Mouse (Mus musculus): ENCODE measurements around the gene Nhp2. TPM values are rescaled to one million over a fixed set of nuclear protein-coding genes. Genes with fewer than 3 reads are reported as not detected.

Gene Nhp2
- total RNA-seq, 2 experiments from 2014 or later = 64.2 to 67.9 TPM

DNA sequence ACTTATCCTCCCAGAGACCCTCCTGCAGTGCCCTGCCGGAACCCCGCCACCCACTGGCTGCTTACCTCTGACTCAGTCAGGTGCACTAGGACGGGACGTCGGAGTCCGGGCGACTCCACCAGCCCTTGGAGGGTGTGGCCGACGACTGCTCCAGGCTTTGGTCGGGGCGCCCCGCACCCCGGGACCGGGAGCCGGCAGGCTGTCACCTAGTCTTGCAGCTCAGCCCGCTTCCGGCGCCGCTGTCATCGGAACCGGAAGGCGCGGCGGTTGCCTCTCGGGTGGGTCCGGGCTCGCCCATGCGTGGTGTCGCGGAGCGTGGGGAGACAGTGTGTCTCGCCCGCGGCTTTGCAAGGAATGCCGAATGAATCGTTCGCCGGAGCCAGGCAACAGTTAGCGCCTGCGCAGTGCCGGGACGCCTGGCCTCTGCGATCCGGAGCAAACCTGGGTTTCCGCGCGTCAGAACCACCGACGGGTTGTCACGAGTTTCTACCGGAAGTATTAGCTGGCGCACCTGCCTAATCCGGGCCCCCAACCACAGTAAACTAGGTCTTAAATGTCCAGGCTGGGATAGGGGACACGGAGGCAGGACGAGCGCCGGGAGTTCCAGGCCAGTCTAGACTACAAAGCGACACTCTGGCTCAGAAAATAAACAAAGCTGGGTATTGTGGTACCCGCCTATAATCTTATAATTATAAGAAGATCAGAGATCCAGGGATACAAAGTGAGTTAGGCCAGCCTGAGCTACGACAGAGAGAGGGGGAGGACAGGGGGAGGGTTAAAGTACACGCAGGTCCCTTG, 16.2 kb downstream of the Nhp2 start, which contains the start of gene Rmnd5b:
Gene Rmnd5b (minus strand): TSS at position 372 of the 798 bp plus-strand sequence.
- DNase-seq = peak; percentile 91

DNA sequence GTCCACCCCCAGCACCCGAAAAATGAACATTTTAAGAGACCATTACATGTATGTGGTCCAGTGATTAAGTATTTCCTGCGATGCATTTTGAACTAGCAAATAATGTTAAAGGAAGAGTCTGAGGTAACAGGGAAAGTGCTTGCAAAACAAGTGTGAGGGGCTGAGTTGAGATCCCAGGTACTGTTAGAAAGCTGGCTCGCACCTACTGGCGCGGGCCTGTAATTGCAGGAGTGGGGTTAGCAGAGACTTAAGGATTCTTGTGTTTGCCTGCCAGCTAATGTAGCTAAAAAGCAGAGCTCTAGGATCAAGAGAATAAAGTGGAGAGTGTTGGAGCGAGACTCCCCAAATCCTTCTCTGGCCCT, 16.8 kb downstream of the Nhp2 start:
- peak; percentile 68 for DNase-seq

DNA sequence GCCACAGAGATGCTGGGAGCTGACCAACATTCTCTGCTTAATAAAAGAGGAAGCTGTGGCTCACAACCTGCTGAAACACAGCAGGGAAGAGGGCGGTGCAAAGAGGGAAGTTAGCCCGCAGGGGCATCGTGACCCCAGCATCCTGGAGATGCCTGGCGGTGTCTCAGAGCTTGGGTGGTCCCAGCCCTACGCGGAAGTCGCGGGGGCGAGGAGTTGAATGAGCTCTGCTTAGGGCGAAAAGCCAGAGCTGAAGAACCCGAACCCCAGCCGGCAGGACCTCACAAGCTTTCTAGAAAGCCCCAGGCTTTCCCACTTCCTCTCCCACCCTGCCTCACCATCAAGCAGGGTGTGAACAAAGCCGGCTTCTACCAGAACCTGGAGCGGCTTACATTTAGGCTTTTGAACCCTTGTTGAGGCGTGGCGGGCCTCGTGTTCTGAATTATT, 18.5 kb downstream of the Nhp2 start:
- DNase-seq = peak; percentile 46

- no peak for DNase-seq
These were observed 19.0 kb downstream of the Nhp2 start for GRCm38 (mm10) chr11:51638497-51638896.

DNA sequence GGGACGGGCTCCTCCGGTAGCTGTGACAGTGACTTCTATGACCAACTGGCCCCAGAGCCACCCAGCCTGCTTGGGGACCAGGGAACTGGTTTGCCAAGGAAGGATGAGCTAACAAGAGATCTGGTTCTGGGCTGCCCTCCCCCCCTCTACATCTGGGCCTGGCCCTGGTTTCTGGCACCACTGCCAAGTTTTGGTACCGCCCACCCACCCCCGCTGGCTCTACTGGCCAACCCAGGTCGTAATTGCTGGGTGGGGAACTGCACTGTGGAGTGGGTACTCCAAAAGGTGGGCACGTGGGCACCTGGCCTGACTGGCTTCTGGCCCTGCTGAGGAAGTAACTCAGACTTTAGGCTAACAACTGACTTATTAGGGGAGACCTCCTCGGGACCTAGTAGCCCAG, 21.2 kb downstream of the Nhp2 start:
- peak; percentile 30 for DNase-seq

- no peak for DNase-seq
These were observed 23.7 kb downstream of the Nhp2 start for GRCm38 (mm10) chr11:51643202-51643601.

GRCm38 (mm10) chr11:51643761-51644160, 24.2 kb downstream of the Nhp2 start:
- DNase-seq = peak; percentile 56

- no peak for DNase-seq
These were observed 24.7 kb downstream of the Nhp2 start for GRCm38 (mm10) chr11:51644217-51644616.

- peak; percentile 65 for DNase-seq
These were observed 25.8 kb downstream of the Nhp2 start for GRCm38 (mm10) chr11:51645293-51645692.

- no peak for DNase-seq
These were observed 26.7 kb downstream of the Nhp2 start for GRCm38 (mm10) chr11:51646245-51646644.

GRCm38 (mm10) chr11:51646751-51647667, 27.5 kb downstream of the Nhp2 start:
- peak; percentile 45 for DNase-seq

DNA sequence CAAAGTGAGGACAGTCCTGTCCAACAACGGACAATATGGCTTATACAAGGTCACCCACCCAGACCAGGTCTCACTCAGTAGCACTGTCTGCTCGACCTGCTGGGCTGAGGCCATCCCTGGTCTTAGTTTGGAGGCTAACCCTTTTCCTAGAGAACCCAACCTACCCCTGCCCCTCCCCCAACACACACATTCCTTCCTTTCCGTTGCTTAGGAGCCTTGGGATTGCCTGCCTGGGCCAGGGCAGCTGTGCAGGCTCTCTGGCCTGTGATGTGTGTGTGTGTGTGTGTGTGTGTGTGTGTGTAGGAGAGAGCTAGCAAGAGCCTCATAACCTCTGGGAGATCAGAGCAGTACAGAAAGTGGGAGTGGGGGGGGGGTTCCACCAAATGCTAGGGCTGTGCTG, 29.0 kb downstream of the Nhp2 start:
- peak; percentile 37 for DNase-seq

DNA sequence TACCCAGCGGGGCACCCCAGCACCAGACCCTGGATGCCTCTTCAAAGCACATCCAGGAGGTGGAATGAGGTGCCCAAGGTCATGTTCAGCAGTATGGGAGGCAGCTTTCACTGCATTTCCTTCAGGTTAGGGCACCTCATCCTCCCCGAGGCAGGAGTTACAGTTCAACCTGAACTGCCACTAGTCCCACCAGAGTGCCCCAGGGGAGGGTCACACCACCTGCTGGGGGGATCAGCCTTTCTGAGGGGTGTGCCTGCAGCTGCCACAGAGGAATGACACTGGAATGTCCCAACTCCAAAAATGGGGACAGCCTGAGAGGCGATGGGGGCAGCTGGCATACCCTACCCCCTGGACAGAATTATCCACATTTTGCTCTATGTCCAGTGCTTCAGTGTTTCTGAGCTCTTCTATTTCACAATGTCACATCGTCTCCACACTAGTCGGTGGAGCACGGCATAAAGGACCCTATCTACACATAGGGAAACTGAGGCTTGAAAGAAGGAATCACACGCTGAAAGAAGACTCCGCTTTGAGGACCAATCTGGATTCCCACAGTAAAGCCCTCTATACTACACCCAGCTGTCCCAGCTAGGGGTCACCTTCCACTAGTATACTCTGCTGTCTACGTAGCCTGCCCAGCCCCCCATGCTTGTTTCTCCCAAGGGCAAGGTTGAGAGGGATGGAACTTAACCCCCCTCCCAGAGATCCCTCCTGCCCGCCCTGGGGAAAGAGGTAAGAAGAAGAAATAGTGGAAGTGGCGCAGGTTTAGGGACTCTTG, 29.8 kb downstream of the Nhp2 start:
- DNase-seq = no peak

DNA sequence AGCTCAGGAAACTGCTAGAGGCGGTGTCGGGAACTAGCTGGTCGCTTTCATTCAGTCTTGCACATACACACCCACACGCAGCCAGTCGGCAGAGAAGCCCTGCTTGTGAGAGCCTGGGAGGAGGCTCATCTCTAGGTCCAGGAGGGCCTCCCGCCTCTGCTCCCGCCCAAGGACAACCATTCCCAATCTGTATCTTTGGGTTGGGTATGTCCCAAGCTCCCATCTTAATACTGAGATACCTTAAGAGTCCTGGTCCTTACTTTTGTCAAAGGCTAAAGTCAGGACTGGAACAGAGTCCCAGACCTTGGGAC, 30.3 kb downstream of the Nhp2 start:
- peak; percentile 29 for DNase-seq

DNA sequence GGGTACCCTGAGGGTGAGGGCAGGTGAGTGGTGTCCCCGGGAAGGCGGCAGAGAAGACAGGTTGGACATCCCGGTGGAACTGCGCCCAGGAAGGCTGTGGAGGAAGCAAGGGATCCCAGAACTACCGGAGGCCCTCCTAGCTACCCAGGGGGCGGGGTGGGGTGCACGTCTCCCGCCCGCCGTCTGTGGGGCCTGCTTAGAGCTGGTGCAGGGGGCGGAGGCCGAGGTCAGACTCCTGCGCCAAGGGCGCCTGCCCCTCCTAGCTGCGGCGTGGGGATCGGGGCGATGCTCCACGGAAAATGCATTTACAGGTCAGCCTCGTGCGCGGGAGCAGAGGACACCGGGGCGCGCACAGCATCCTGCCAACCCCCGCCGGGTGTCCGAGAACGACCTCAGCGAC, 30.7 kb downstream of the Nhp2 start:
- no peak for DNase-seq

- peak; percentile 90 for DNase-seq
These were observed 31.4 kb downstream of the Nhp2 start, which contains the start of the genes N4bp3 and D930048N14Rik for GRCm38 (mm10) chr11:51650691-51651515. Gene N4bp3, minus strand, starts transcription at chr11:51650842. Gene D930048N14Rik, plus strand, starts transcription at chr11:51650954.

DNA sequence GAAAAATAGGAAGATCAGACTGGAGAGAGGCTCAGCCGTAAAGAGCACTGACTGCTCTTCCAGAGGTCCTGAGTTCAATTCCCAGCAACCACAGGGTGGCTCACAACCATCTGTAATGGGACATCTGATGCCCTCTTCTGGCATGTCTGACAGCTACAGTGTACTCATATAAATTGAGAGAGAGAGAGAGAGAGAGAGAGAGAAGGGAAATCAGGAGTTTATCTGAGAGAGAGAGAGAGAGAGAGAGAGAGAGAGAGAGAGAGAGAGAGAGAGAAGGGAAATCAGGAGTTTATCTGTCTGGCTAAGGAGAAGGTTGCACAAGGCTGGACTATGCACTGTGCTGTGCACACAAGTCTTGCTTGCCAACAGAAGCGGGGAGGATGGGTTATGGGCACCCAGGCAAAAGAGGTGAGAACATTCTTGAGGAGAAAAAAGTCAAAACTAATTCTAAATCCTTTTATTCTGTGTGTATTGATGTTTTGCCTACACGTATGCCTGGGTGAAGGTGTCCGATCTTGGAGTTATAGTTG, 33.4 kb downstream of the Nhp2 start:
- DNase-seq = no peak

GRCm38 (mm10) chr11:51653736-51654135, 34.2 kb downstream of the Nhp2 start:
- DNase-seq = no peak

GRCm38 (mm10) chr11:51654891-51655290, 35.4 kb downstream of the Nhp2 start:
- peak; percentile 36 for DNase-seq

DNA sequence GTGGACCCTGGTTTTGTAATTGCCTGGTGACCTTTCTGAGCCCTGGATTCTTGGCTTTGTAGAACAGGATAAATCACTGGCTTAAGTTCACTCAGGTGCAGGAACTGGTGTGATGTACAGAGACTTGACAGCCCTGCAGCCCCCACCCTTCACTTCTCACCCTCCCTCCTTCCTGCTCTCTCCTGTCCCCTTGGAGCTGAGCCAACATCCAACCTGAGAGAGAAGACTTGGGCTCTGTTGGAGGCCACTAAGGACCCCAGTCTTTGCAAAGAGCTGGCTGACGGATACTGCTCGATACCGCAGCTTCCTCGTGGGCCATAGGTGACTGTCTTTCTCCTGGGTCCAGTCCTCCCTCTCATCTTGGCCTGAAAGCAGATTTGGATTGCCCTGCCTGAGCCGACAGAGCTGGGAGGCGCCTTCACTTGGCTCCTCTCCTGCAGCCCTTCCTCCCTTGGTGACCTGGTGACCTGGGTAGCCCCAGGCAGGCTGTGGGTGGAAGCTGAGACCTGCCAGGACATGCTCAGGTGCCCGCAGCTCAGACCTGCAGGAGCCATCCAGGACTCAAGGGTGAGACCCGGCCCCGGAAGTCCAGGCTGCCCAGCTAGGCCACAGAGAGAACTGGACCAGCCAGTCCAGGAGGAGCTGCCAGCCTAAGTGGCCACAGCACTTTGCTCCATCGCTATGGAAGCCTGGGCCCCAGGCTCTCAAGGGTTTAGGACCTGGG, 37.4 kb downstream of the Nhp2 start:
- peak; percentile 49 for DNase-seq

All from adrenal gland, postnatal 10 days (tissue).